Mouse (Mus musculus): Measurements from ENCODE around the gene Tnik. TPM values are rescaled to one million over a fixed set of nuclear protein-coding genes. Genes with fewer than 3 reads are reported as not detected.

Tnik gene
- 93.1 TPM for polyA plus RNA-seq (2017; shearing (Covaris generic))

DNA sequence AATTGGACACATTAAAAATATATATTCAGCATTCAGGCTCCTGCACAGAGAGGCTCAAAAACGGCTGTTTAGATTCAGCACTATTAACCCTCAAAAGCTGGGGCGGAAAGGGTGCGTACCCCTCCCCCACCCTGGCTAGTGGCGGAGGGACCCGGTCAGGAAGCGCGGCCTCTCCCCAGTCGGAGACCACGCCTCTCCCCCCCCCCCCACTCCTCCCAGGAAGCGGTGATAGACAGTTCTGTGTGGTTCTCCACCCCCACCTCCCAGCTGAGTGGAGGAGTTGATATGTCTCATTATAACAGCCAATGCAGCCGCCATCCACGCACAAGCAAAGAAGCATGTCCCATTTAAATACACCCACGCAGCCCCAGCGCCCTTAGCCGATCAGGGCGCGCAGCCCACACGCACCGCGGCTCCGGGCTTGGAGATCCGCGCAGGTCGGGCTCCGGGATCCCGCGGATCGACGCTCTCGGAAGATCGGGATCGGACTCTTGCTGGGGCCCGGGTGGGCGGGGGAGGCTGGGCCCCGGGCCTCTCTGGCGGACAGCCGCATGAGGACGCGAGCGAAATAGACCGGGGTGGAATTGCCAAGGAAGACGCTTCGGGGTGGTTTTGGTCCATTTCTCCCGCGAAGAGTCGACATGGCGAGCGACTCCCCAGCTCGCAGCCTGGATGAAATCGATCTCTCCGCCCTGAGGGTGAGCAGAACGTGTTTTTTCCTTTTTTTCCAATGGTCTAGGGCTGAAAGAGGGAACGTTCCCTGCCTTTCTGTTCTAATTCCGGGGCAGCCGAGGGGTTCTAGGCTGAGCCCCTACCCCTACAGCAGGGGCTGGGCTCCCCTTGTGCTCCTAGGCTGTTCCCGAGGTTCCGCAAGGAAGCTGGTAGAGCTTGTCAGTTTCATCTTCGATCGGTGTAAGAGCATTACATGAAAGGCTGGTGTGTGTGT lies at the start of gene Tnik:
Tnik (plus strand) TSS at position 213 of the 946 bp plus-strand sequence.

DNA sequence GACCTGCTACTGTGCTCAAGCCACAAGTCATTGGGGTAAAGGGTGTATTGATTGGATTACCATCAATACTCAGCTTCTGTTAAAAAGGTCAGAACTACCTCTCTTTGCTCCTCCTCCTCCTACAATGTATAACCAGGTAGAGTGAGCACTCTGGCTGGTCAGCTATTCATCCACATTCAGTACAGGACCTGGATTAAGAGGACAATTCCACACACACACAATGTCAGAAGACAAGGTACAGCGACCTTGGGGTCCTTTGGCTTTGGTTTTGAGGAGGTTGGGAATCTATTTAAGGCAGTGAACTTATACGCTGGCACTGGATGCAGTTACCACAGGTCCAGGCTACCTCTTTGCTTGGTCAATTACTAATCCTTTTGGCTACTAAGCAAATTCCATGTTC lies 434.8 kb downstream of the Tnik start, which contains the start of gene Slc2a2:
Slc2a2 (plus strand) TSS at position 107 of the 400 bp plus-strand sequence.

All from effector memory CD4-positive, alpha-beta T cell, adult 5 months (primary cell).